Mouse (Mus musculus) yolk sac, embryonic 10.5 days (tissue): ENCODE measurements around the gene E4f1.

Source experiments
- DNase-seq: peaks from one replicate; pipeline ENCODE4 v3.0.0-alpha.2; 2017; ENCODE audit warnings: low spot score

The E4f1 gene

DNA sequence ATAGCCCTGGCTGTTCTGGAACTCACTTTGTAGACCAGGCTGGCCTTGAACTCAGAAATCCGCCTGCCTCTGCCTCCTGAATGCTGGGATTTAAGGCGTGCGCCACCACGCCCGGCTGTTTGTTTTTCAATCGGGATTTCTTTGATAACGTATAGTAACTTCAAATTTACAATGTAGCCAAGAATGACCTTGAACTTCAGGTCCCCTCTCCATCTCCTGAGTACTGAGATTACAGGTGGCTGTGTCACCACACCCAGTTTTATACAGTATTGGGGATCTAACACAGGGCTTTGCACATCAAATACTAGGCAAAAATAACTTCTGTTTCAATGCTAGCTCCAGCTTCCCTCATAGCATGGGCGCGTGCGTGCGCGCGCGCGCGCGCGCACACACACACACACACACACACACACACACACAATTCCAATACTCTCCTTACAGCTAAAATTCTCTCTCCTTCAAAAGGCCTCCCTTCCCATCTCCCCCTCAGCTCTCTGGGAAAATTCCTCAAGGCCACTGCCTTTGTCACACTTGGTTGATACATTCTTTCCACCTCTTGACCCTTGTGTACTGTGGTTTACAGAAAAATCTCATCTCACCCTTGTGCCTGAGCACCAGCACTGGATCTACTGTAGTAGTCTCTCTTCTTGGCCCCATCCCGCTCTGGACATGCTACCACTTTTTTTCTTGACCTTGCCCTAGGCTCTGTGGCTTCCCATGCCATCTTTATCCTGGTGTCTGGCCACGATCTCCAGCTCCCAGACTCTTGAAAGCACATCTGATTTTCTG is 11.1 kb upstream of the E4f1 start:
- DNase-seq: no peak

DNA sequence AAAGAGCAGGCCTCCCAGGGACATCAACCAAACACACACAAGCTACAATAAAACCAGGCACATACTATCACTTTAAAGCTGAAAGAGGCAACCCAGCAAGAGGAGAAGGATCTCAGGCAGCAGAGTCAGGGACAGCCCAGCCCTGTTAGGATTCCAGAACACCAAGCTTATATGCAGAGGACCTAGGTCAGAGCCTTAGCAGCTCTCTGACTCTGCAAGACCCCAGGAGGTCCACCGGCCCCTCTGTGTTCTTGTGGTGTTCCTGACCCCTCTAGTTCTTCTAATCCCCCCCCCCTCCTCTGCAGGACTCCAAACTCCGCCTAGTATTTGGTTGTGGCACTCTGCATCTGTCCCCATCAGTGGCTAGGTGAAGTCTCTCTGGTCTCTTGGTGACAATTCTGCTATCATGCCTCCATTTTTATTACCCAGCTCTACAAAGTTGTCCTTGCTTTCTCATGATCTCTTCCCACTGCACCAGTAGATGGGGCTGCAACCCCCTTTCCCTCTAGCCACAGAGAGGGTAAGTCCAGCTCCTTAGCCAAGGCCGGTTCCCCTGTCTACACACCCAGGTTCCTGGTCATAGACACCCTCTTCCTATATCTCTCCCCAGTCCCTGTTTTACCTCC is 10.2 kb upstream of the E4f1 start:
- DNase-seq: no peak

DNA sequence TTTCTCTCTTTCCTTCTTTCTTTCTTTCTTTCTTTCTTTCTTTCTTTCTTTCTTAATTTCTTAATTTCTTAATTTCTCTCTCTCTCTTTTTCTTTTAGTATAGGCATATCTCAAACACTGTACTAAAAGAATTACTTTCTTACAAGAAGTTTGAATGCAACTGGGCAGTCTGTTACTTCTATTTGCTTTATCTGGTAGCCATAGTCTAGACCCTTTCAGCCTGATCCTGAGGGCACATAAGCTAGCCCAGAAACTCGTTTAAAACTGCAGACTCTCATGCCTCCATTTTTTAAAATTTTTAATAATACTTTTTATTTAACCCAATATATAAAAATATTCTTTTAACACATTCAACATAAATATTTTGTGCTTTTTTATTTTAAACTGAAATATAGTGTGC is 9.3 kb upstream of the E4f1 start:
- no peak for DNase-seq

DNA sequence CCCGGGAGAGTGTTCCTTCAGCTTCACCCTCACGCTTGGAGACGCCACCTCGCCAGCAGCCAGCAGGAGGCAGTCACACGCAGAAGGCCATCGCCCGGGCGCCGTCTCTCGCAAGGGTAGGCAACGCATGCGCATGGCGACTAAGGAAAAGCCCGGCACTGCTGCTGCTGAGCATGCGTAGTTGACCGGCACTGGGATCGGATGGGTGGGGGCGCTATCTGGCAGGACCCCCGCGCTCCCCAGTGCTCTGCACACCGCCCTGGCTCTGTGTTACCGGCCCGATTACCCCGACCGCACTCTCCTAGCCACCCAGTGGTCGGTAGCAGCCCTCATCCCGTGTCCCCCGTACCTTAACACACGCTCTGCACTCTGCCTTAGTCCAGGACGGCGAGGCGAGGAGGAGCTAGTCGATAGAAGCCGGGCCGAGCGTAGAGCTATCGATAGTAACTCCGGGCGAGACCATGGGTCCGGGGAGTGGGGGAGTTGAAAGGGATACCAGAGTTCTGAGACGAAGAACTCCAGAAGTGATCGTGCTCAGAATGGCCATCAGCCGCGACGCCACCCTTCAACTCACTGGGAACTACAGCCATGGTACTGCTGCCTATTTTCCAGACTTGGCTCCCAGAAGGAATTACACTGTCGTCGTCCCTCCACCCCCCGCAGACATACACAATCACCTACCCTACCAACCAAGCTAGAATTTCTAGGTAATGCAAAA is 8.7 kb upstream of the E4f1 start, which contains the start of gene Mlst8:
TSS of gene Mlst8 (minus strand) at position 416 of the 718 bp plus-strand sequence.
- DNase-seq: peak; percentile 97

DNA sequence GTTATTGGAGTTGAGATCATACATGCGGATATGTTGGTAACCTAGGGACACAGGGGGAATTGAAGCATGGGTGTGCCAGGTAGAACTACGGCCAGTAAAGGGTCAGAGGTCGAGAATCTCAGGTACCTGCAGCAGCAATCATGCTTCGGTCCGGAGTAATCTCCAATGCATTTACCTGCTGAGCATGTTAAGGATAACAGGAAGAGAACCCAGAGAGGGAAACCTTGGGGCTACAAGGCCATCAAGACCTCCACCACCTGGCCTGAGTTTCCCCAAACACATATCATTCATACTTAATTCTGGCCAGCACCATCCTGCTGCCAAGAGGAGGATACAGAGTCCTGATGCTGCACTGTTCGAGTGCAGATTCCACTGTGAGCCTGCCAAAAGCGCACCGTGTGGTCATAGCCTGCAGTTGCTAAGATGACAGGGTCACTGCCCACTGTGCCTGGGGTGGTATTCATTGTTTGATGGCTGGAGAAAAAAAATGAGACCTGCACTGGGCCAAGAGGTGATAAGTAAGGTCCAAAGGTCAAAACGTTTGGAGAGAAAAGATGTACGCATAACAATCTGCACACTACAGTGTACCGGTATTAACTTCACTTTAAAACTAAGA is 8.0 kb upstream of the E4f1 start:
- no peak for DNase-seq

DNA sequence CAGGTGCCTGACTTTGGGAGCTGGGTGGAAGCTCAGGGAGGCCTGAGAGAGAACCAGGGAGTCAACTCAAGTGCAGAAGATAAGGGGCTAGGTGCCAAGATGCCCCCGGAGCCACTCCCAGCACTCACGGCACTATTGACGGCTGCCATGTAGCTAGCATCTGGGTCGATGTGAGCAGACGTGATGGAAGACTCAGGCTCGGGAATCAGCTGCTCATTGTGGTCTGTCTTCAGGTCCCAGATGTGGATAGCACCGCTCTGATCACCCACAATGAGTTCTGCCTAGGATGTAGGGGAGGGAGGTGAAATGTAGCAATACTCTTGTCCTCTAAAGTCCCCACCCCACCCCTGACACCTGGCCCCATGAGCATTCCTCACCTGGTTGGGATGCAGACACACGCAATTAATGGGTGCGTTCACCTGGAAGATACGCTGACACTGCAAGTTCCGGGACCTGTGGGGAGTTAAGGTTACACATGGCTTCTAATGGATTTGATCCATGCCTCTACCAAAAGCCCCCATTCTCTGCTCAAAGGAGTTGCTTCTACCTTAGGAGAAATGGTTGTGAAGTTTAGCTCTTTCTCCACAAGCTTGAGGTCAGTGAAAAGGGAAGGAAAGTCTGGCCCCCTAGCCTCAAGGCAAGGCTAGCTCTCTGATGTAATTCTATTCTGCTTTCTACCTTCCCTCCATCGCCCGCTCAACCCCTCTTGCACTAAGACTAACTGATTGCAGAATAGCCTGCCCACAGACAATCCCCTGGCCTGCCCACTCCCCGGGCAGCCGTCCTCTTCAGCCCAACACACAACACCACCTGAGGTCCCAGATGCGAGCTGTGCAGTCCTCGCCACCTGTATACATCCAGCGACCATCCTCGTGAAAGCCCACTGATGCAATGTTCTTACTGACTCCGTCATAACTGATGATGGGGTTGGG is 7.2 kb upstream of the E4f1 start:
- DNase-seq: no peak

DNA sequence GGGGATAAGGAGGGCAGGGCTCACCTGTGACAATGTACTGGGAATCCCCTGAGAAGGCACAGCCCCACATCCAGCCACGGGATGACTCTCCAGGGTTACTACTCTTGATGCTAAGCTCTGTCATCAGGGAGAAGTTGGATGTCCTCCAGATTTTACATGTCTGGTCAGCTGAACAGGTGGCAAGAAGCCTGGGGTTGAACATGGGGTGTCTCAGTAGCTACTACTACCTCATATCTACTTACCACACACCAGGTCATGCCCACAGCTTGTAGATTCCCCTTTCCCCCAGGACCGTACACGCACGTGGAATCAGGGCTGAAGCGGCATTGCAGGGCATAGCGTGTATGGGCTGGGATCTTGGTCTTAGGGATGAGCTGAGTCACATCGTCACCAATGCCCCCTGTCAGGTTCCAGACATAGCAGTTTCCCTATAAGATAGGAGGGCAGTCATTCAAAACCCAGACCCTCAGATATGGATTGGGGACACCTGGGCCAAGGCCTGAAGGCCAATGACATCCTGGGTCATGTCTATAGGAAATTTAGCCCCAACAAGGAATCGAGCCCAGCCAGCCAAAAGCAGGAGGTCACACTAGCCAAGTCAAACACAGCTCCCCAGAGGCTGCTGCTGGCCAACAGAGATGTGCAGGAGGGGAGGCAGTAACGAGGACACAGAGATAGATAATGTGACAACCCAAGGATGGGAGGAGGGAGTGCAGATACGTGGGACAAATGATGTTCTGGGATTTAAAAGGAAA is 6.1 kb upstream of the E4f1 start:
- DNase-seq: no peak

DNA sequence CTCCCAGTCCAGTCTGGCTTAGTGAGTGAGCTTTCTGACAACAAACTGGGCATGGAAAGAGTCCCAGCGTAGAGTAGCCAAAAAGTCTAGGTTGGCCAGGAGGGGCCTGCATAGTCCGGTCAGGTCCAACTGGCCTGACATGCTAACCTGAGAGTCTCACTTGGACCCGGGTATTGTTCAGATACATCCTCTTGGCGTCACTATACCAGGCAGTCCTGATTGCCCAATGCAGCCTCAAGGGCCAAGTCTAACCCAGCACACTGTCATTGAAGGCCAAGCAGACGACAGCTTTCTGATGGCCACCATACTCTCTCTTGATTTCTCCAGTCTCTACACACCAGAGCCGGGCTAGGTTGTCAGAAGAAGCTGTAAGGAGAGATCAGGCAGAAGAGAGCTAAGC is 5.5 kb upstream of the E4f1 start:
- no peak for DNase-seq

DNA sequence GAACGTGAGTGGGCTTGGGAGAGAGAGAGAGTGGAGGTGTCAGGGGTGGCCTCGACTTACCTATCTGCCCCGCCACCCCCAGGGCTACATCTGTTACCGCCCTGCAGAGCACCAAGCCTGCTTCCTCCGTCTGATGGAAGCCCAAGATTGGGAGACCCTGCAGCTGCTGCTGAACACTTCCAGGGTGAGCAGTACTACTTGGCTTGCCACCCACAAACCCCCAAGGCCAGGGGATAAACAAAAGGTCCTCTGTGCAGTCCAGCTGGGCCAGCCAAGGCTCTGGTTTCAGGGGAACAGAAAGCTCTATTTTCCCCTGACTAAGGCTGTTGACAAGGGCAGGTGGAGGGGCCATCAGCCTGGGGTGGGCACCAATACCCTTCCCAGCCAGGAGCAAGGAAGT is 4.4 kb upstream of the E4f1 start:
- no peak for DNase-seq

DNA sequence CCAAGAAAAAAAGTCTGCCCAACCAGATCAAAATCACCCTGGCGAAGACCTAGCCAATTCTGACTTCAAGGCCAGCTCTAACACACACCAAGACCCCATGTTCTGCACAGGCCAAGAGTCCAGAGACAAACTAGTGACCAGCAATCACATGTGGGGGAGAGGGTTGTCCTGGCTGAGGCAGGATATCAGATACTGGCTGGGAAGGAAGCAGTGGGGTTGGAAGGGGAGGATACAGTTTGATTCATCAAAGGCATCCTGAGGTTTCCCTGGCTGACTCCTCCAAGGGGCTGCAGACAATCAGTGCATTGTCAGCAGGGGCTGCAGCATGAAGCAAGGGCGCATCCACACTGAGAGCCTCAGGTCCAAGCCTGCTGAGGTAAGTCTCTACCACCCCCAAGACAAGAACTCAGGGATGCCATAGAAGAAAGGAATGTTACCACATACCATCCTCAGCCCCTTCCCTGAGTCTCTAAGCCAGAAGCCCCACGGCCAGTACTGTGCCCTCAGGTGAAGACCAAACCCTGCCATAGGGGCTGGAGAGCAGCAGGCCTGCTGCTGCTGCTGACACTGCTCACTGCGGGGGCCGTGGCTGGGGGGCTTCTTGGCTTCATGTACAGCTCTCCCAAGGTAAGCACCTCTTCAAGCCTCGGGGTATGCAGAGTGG is 3.6 kb upstream of the E4f1 start, which contains the start of gene Bricd5:
TSS of gene Bricd5 (plus strand) at position 273 of the 664 bp plus-strand sequence.
- no peak for DNase-seq

DNA sequence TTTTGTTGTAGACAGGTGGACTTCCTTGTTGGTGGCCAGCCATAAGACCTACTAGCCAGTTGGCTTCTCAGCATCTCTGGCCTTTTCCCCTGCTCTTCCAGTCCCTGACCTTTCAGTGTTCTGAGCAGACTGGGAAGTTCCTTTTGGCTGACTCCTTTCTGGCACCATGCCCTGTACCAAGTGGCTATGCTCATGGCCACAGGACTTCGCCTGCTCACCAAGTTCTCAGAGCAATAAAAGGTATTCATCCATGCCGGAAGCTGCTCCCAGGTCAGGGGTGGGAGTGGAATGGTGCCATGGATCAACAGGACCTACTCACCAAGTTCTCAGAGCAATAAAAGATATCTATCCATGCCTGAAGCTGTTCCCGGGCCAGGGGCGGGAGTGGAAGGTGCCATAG is 2.4 kb upstream of the E4f1 start:
- no peak for DNase-seq

DNA sequence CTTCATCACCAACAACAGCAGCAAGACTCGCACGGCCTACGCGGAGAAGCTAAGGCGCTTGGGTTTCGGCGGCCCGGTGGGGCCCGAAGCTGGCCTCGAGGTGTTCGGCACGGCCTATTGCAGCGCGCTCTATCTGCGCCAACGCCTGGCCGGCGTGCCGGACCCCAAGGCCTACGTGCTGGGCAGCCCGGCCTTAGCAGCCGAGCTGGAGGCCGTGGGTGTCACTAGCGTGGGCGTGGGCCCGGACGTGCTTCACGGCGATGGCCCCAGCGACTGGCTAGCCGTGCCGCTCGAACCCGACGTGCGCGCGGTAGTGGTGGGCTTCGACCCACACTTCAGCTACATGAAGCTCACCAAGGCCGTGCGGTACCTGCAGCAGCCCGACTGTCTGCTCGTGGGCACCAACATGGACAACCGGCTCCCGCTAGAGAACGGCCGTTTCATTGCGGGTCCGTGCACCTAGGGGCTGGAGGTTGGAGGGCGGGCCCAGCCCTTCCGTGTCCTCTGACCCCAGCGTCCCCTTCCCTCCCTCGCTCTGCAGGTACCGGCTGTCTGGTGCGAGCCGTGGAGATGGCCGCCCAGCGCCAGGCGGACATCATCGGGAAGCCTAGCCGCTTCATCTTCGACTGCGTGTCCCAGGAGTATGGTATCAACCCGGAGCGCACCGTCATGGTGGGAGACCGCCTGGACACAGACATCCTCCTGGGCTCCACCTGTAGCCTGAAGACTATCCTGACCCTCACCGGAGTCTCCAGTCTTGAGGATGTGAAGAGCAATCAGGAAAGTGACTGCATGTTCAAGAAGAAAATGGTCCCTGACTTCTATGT is 801 bp upstream of the E4f1 start:
- peak; percentile 48 for DNase-seq

DNA sequence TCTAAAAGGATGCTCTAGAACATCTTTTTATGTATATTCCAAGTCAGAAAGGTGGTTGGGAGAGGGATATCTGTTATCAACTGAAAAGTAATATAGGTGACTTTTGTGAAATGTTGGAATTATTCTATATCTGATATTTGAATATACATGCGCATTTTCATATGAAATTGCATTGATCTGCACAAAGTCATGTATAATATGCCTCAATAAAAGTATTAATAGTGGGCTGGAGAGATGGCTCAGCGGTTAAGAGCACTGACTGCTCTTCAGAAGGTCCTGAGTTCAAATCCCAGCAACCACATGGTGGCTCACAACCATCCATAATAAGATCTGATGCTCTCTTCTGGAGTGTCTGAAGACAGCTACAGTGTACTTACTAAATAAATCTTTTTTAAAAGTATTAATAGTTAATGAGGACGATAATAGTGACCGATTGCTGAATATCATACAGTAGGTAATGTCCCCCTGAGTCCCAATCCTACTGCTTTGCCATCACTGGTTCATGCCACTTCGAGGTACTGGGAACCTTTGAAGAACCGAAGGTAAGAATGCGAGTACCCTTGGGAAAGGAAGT is 690 bp downstream of the E4f1 start:
- no peak for DNase-seq

DNA sequence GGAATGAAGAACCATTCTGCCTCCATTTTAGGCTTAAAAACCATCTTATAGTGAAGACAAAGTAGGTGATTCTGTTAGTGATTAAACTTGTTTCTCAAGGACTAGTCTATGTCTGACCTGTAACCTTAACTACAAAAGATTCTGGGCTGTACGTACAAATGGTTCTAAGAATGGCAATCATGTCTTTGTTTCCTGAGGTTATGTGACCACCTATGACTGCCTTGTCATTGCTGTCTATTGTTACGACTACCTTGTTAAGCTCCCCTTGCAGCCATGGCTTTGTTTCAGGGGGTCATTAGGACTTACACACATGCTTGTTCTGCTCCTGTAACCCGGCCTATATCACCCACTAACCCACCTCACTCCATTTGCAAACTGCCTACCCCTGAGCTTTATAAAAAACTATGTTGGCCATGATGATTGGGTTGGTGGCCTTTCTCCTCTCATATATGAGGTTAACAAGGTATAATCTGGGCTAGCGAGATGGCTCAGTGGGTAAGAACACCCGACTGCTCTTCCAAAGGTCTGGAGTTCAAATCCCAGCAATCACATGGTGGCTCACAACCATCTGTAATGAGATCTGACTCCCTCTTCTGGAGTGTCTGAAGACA is 1.4 kb downstream of the E4f1 start:
- DNase-seq: no peak

DNA sequence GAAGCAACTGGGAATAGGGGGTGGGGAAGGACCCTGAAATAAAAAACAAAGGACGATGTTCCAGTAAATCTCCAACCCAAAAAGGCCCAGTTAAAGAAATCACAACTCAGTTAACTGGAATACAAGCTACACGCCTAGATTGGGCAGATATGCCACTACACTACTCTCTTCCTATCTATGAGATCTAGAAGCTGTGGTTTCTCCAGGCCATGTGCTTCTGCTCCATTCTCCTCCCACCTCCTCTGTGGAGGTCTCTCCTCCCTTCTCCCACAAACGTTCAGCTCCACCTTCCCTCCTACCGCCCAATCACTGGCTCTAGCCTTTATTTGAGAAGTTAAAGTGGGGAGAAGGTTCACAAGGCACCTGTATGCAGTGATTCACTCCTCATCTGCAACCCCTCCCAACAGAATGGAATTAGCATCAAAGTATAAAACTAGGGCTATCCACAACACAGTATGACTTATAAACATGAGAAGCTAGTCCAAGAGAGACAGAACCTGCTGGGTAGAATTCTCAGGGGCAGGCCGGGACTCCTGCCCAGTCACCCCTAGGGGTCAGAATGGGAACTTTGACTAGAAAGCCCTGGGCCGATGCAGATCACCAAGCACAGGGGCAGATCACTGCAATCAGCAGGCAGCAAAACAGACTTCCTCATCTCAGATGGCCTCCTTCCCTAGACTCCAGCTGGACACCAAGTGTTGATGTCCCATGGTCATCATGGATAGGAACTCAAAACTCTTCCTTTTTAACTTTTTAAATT is 6.6 kb downstream of the E4f1 start:
- no peak for DNase-seq

DNA sequence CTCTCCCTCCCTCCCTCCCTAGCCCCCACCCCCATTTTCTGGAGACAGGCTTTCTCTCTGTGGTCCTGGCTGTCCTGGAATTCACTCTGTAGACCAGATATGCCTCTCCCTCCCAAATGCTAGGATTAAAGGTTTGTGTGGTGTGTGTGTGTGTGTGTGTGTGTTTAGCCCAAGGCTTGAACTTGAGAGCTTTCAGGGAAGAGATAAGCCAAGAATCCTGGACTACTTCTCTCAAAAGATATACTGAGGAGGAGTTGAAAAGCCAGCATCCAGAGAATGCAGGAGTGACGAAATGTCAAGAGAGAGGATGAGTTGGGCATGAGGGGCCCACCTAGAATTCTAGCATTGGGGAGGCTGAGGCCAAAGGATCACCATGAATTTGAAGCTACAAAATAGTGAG is 7.2 kb downstream of the E4f1 start:
- DNase-seq: no peak

DNA sequence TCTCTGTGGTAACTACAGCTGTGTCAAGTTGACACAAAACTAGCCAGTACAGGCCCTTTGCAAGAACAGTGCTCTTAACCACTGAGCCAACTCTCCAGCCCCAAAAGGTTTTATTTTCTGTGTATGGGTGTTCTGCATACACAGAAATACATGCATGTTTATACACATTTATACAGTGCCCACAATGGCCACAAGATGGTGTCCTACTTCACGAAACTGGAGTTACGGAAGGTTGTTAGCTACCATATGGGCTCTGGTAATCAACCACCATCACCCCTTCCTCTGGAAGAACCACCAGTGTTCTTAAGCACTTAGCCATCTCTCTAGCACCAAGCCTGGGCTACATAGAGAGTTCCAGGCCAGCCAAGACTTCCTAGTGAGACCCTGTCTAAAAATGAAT is 8.5 kb downstream of the E4f1 start:
- no peak for DNase-seq
